Mouse (Mus musculus): ENCODE measurements at regions not wholly inside any gene's neighbourhood (a gene's known extent, or its start where the extent isn't known, plus 50 kb on each side); places are given as distances from the start of the nearest gene placed in this dataset.

DNA sequence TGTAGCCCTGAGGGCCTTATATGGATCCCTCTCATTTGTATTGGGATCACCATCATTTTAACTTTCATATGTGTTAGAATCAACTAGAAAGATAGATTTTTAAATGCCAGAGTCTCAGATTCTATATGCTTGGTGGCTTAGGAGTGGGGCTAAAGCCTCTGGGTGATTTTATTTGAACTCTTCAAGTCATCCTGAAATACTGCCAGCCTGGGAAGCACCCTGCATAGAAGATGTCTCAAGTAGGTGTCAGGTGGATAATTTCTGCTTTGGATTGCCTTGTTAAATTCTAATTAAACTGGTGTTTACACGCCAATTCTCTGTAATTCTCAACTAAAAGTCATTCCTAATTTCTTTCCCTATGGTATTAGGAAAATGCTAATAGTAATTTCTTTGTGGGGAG is 4154.0 kb downstream of the 9330182O14Rik start:
- Histone ChIP-seq H3K4me3 (no peak overlapping the region), H3K27me3 (no peaks in the 10 kb centered on the region), H3K27ac (replicated peaks) (no peak overlapping the region), H3K9me3 (no peaks in the 10 kb centered on the region), H3K4me1 (no peaks in the 10 kb centered on the region; the same call in 1 of the 2 replicates), H3K9ac (replicated peaks) (no peak overlapping the region), H3K36me3 (no peaks in the 10 kb centered on the region), H3K4me2 (replicated peaks) (no peak overlapping the region)
- WGBS, result 67% methylated on average over 1 of the region's 1 CpGs
- ATAC-seq (replicated peaks), result no peak

DNA sequence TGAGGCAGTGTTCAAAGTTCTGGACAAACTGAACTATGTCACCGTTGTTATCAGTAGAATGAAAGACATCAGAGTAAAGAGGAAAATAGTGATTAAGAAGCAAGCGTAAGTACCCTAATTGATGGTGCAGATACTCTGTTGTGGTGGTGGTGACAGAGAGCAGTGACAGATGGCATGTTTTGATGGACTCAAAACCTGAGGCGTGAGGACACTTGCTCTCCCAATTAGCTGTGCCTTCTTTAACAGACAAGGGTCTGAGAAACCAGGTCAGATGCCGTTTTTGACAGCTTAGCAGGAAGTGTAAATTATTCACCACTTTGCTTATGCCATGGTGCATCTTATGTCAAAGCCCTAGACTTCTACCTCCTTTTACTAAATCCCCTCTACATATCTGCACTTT is 4154.5 kb downstream of the 9330182O14Rik start:
- no peak overlapping the region for H3K9ac ChIP-seq (replicated peaks)
- WGBS, result 42% methylated on average over 4 of the region's 4 CpGs
- peak; percentile 73; the same call in 1 of the 2 replicates for ATAC-seq (replicated peaks)

DNA sequence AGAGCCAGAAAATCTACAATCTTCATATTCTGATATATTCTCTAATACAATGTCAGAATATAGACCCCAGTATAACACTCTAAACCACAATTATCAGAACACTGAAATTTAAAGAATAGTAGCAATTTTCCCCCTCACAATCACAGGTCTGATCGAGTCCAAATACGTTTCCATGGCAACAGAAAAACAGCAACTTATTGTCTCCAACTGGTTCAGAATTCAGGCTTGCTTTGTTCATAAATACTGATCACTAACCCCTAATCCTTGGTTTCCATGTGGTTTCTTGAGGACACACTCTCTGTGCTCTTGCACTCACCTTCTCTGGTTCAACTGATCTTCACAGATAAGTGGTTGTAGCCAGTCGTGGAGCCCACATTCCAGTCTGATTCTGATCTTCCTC is 4167.3 kb downstream of the 9330182O14Rik start:
- no peak overlapping the region for H3K4me2 ChIP-seq (replicated peaks)
- no peak overlapping the region for H3K4me3 ChIP-seq
- H3K9me3 ChIP-seq, result no peaks in the 10 kb centered on the region
- peak; percentile 48; the same call in 1 of the 2 replicates for ATAC-seq (replicated peaks)
- H3K36me3 ChIP-seq, result no peaks in the 10 kb centered on the region
- no peaks in the 10 kb centered on the region for H3K4me1 ChIP-seq
- 47% methylated on average over 3 of the region's 3 CpGs for WGBS
- no peak overlapping the region for H3K9ac ChIP-seq (replicated peaks)
- no peak overlapping the region for H3K27ac ChIP-seq (replicated peaks)
- H3K27me3 ChIP-seq, result no peaks in the 10 kb centered on the region

More for the DNA sequence above, 4154.5 kb downstream of the 9330182O14Rik start:
- Histone ChIP-seq H3K9me3 (no peaks in the 10 kb centered on the region), H3K36me3 (no peaks in the 10 kb centered on the region), H3K27me3 (no peaks in the 10 kb centered on the region), H3K4me1 (no peaks in the 10 kb centered on the region; the same call in 1 of the 2 replicates), H3K4me3 (no peak overlapping the region), H3K4me2 (replicated peaks) (no peak overlapping the region), H3K27ac (replicated peaks) (no peak overlapping the region)

DNA sequence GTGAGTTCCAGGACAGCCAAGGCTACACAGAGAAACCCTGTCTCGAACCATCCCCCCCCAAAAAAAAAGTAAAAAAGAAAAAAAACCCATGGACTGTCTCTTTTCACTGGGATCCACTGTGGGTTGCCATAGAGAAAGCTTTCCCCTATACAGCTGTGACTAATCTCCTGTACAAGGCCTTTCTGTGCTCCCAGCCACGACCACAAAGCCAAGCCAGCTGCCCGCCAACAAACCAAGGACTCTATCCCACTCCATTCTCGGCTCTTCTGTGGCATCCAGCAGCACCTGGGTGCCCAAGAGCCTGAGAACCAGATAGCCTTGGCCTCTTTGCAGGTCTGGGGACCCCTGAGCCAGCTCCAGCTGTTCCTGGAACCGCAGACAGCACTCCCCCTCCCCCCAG is 4176.7 kb downstream of the 9330182O14Rik start:
- Histone ChIP-seq H3K9me3 (no peaks in the 10 kb centered on the region), H3K27ac (replicated peaks) (no peak overlapping the region), H3K4me1 (no peaks in the 10 kb centered on the region), H3K4me3 (no peak overlapping the region), H3K4me2 (replicated peaks) (no peak overlapping the region), H3K9ac (replicated peaks) (no peak overlapping the region), H3K36me3 (no peaks in the 10 kb centered on the region), H3K27me3 (no peaks in the 10 kb centered on the region)
- WGBS, result 77% methylated on average over 5 of the region's 5 CpGs
- ATAC-seq (replicated peaks), result no peak

DNA sequence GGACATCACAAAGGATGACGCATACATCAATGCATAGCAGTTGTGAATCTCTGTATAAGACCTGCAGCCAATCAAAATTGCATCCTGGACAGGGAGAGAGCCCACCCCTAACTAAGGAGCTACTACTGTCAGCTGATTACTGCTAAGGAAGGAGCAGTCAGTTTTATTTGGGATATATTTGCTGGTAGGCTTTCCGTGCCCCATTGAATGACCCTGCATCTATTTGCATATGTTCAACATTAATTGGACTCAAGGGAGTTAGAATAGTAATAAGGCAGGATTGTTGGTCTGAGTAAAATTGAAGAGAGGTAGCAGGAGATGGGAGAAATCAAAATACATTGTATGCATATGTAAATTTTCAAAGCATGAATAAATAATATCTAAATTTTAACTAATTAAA is 4179.1 kb downstream of the 9330182O14Rik start:
- Histone ChIP-seq H3K27me3 (no peaks in the 10 kb centered on the region), H3K9ac (replicated peaks) (no peak overlapping the region), H3K4me1 (no peaks in the 10 kb centered on the region), H3K9me3 (no peaks in the 10 kb centered on the region), H3K27ac (replicated peaks) (no peak overlapping the region), H3K4me2 (replicated peaks) (no peak overlapping the region), H3K36me3 (no peaks in the 10 kb centered on the region), H3K4me3 (no peak overlapping the region)
- 40% methylated on average over 2 of the region's 2 CpGs for WGBS
- peak; percentile 69; the same call in 1 of the 2 replicates for ATAC-seq (replicated peaks)
